Mouse (Mus musculus): ENCODE data around the gene Gtf2e1. TPM values are rescaled to one million over a fixed set of nuclear protein-coding genes. Genes with fewer than 3 reads are reported as not detected.

The Gtf2e1 gene
- total and polyA plus RNA-seq, 3 experiments: 29.5 to 72.7 (median 56.0) TPM

- no peaks in the 10 kb centered on the region for H3K9me3 ChIP-seq (replicated peaks; ENCODE audit: low read length)
- dilution Hi-C loops (cut with MboI; ENCODE audit: extremely low pct_ligation_motif_present, extremely low pct_unique_long_range_greater_than_20kb, low sequenced_read_pairs) (no loop called here), in situ Hi-C loops (cut with MboI; ENCODE audit: low pct_ligation_motif_present, low pct_unique_long_range_greater_than_20kb, low sequenced_read_pairs) (loop anchor here (10.0 kb wide), 1 partner anchor 54 kb away; no protein-coding TSS in a partner anchor)
- H3K4me2 ChIP-seq (ENCODE audit: insufficient read depth, low read depth, poor library complexity, severe bottlenecking): no peak overlapping the region
- H3K4me1 ChIP-seq (ENCODE audit: control insufficient read depth in 1 of 2, insufficient read depth in 2 of 2): peaks cover 0 to 8% of the 10 kb centered on the region in 2 experiments; a peak in 1 of 4 replicates
- no peak for DNase-seq (ENCODE audit: extremely low read depth)
- TF ChIP-seq KAT2A (IDR thresholded peaks at IDR 0.05; ENCODE audit: insufficient replicate concordance, low read length): no peak
- TF ChIP-seq MXI1 (IDR thresholded peaks at IDR 0.05; ENCODE audit: low read depth, low read length): no peak
- no peak for TF ChIP-seq GABPA (IDR thresholded peaks at IDR 0.05; ENCODE audit: insufficient replicate concordance, low read depth, low read length)
- no peak for TF ChIP-seq NRF1 (IDR thresholded peaks at IDR 0.05; ENCODE audit: low read depth, low read length)
- TF ChIP-seq SIN3A (IDR thresholded peaks at IDR 0.05; ENCODE audit: low read length): no peak
- no peak for TF ChIP-seq CTCF (conservative IDR thresholded peaks at IDR 0.05 in 1 of 2, IDR thresholded peaks at IDR 0.05 in 1 of 2; ENCODE audit: low read depth in 2 of 2, low read length in 2 of 2)
- TF ChIP-seq SMC3 (IDR thresholded peaks at IDR 0.05; ENCODE audit: low read depth, low read length): no peak
- TF ChIP-seq MEF2A (IDR thresholded peaks at IDR 0.05; ENCODE audit: borderline replicate concordance, low read depth, low read length): no peak
- TF ChIP-seq EP300 (IDR thresholded peaks at IDR 0.05; ENCODE audit: low read length): no peak
- no peaks in the 10 kb centered on the region for H3K79me2 ChIP-seq (replicated peaks; ENCODE audit: control insufficient read depth, extremely low read depth, insufficient read depth, poor library complexity, severe bottlenecking)
- H3K36me3 ChIP-seq (replicated peaks in 1 of 2; ENCODE audit: control insufficient read depth in 1 of 2, insufficient read depth in 1 of 2, low read length in 1 of 2): no peaks in the 10 kb centered on the region
- H3K4me3 ChIP-seq (replicated peaks in 1 of 3; ENCODE audit: low read depth in 2 of 3, low read length in 2 of 3, poor library complexity in 1 of 3): no peak overlapping the region
- no peak overlapping the region for H3K9ac ChIP-seq (ENCODE audit: insufficient read depth, low read depth)
- no peak overlapping the region for H3K27ac ChIP-seq (ENCODE audit: insufficient read depth, low read depth)
- no peaks in the 10 kb centered on the region for H3K27me3 ChIP-seq (replicated peaks)
Observed at GRCm38 (mm10) chr16:37498581-37498980, 41.0 kb downstream of the Gtf2e1 start.

GRCm38 (mm10) chr16:37495017-37495416 is 44.6 kb downstream of the Gtf2e1 start:
- Histone ChIP-seq H3K79me2 (replicated peaks; ENCODE audit: control insufficient read depth, extremely low read depth, insufficient read depth, poor library complexity, severe bottlenecking) (no peaks in the 10 kb centered on the region), H3K4me3 (replicated peaks in 1 of 3; ENCODE audit: low read depth in 2 of 3, low read length in 2 of 3, poor library complexity in 1 of 3) (no peak overlapping the region), H3K9ac (ENCODE audit: insufficient read depth, low read depth) (no peak overlapping the region), H3K27me3 (replicated peaks) (no peaks in the 10 kb centered on the region), H3K27ac (ENCODE audit: insufficient read depth, low read depth) (no peak overlapping the region), H3K36me3 (replicated peaks in 1 of 2; ENCODE audit: control insufficient read depth in 1 of 2, insufficient read depth in 1 of 2, low read length in 1 of 2) (no peaks in the 10 kb centered on the region), H3K4me2 (ENCODE audit: insufficient read depth, low read depth, poor library complexity, severe bottlenecking) (no peak overlapping the region), H3K9me3 (replicated peaks; ENCODE audit: low read length) (no peaks in the 10 kb centered on the region), H3K4me1 (ENCODE audit: control insufficient read depth in 1 of 2, insufficient read depth in 2 of 2) (peaks cover 0 to 8% of the 10 kb centered on the region in 2 experiments; a peak in 1 of 4 replicates)
- in situ Hi-C loops (cut with MboI; ENCODE audit: low pct_ligation_motif_present, low pct_unique_long_range_greater_than_20kb, low sequenced_read_pairs) (loop anchor here (10.0 kb wide), 1 partner anchor 50 kb away; no protein-coding TSS in a partner anchor), dilution Hi-C loops (cut with MboI; ENCODE audit: extremely low pct_ligation_motif_present, extremely low pct_unique_long_range_greater_than_20kb, low sequenced_read_pairs) (no loop called here)
- no peak for DNase-seq (ENCODE audit: extremely low read depth)
- TF ChIP-seq MEF2A (IDR thresholded peaks at IDR 0.05; ENCODE audit: borderline replicate concordance, low read depth, low read length) (no peak), TBP (conservative IDR thresholded peaks at IDR 0.05; ENCODE audit: low read depth, low read length) (no peak), GABPA (IDR thresholded peaks at IDR 0.05; ENCODE audit: insufficient replicate concordance, low read depth, low read length) (no peak), PAX5 (IDR thresholded peaks at IDR 0.05; ENCODE audit: low read length) (no peak), TCF12 (IDR thresholded peaks at IDR 0.05; ENCODE audit: low read depth, low read length) (no peak), POLR2AphosphoS2 (IDR thresholded peaks at IDR 0.05; ENCODE audit: low read depth, low read length) (no peak), KAT2A (IDR thresholded peaks at IDR 0.05; ENCODE audit: insufficient replicate concordance, low read length) (no peak), MXI1 (IDR thresholded peaks at IDR 0.05; ENCODE audit: low read depth, low read length) (no peak), HCFC1 (IDR thresholded peaks at IDR 0.05; ENCODE audit: low read depth, low read length) (no peak), JUND (conservative IDR thresholded peaks at IDR 0.05; ENCODE audit: low read depth, low read length) (no peak), E2F4 (IDR thresholded peaks at IDR 0.05; ENCODE audit: insufficient replicate concordance, low read depth, low read length) (no peak), BHLHE40 (IDR thresholded peaks at IDR 0.05; ENCODE audit: low read depth, low read length) (no peak)
